Mouse (Mus musculus): ENCODE results near the gene Hapln1. TPM values are rescaled to one million over a fixed set of nuclear protein-coding genes. Genes with fewer than 3 reads are reported as not detected.
A peak's percentile ranks its signal among the peaks of the same experiment; 100 is the strongest.

Gene Hapln1
- polyA plus RNA-seq, 1 experiment from 2014 or later, result 4.5 TPM

DNA sequence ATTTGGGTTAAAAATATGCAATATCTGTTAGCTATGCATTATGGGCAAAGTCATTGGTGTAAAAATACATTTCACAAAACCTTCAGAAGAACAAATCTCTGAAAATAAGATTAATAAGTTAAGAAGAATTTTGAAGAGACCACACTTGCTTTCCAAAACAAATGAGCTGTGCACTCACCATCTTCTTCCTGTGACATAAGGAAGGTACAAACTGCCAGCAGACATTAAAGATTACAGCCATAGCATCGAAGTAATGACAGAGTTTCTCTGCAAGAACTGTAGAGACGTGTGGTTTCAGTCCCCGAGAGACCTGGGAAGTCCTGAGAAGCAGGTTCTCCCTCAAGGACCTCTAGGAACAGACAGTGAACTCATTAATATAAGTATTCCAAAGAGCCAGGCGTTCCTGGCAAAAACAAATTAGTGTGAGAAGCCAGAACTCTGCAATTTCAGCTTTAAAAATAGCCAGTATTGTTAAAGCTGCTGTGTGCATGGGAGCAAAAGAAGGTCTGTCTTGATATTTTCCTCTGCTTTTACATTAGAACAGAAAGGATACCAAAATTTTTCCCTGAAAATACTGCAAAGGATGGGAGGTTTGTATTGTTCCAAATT lies 43.6 kb downstream of the Hapln1 start:
- 58% methylated on average over 4 of the region's 4 CpGs for WGBS
- no peaks in the 10 kb centered on the region for H3K9me3 ChIP-seq (ENCODE audit: control insufficient read depth, low read length)
- no peak overlapping the region for H3K4me3 ChIP-seq (ENCODE audit: low read depth, low read length)
- no peak for ATAC-seq (replicated peaks; ENCODE audit: low FRiP score, low TSS enrichment, low read depth)
- no peaks in the 10 kb centered on the region for H3K36me3 ChIP-seq (ENCODE audit: control insufficient read depth, insufficient read depth, low read length)
- H3K4me1 ChIP-seq (replicated peaks; ENCODE audit: control insufficient read depth, insufficient read depth, low read length), result peaks cover 22% of the 10 kb centered on the region
- no peak overlapping the region for H3K4me2 ChIP-seq (ENCODE audit: low read length)
- DNase-seq (ENCODE audit: low spot score), result no peak
- H3K27me3 ChIP-seq (replicated peaks; ENCODE audit: control insufficient read depth, insufficient read depth, low read length), result no peaks in the 10 kb centered on the region
- H3K9ac ChIP-seq (ENCODE audit: low read length), result no peak overlapping the region
- no peak overlapping the region for H3K27ac ChIP-seq (ENCODE audit: low read depth)

- no peaks in the 10 kb centered on the region for H3K36me3 ChIP-seq (ENCODE audit: control insufficient read depth, insufficient read depth, low read length)
- peak overlapping the region; percentile 39 for H3K4me2 ChIP-seq (ENCODE audit: low read length)
- no peaks in the 10 kb centered on the region for H3K27me3 ChIP-seq (replicated peaks; ENCODE audit: control insufficient read depth, insufficient read depth, low read length)
- peaks cover 22% of the 10 kb centered on the region for H3K4me1 ChIP-seq (replicated peaks; ENCODE audit: control insufficient read depth, insufficient read depth, low read length)
- H3K27ac ChIP-seq (ENCODE audit: low read depth), result no peak overlapping the region
- H3K4me3 ChIP-seq (ENCODE audit: low read depth, low read length), result peak overlapping the region; percentile 17
- DNase-seq (ENCODE audit: low spot score) (no peak), ATAC-seq (replicated peaks; ENCODE audit: low FRiP score, low TSS enrichment, low read depth) (no peak)
- no peaks in the 10 kb centered on the region for H3K9me3 ChIP-seq (ENCODE audit: control insufficient read depth, low read length)
- no peak overlapping the region for H3K9ac ChIP-seq (ENCODE audit: low read length)
- 24% methylated on average over 10 of the region's 10 CpGs for WGBS
Measured at GRCm38 (mm10) chr13:89583747-89584738, 44.4 kb downstream of the Hapln1 start.

DNA sequence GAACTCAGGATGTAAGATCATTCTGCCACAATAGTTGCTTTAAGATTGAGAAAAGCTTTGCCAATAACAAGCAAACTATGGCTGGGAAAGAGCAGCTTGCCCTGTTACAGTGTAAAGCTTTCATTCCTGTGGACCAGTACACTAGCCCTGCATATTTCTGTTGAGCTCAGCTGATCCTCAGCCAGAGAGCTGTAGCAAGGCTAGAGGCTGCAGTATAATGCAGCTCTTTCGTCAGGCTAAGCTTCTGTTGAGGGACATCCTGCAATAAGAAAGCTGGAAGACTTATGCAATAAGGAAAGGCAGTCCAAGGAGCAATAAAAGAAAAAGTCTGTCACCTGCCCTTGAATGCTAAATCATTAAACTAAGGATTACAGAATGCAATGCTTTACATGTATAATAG lies 45.5 kb downstream of the Hapln1 start:
- WGBS, result 21% methylated on average over 1 of the region's 1 CpGs
- H3K9ac ChIP-seq (ENCODE audit: low read length), result no peak overlapping the region
- peak overlapping the region; percentile 39 for H3K4me2 ChIP-seq (ENCODE audit: low read length)
- H3K4me3 ChIP-seq (ENCODE audit: low read depth, low read length), result no peak overlapping the region
- H3K9me3 ChIP-seq (ENCODE audit: control insufficient read depth, low read length), result no peaks in the 10 kb centered on the region
- no peak overlapping the region for H3K27ac ChIP-seq (ENCODE audit: low read depth)
- H3K4me1 ChIP-seq (replicated peaks; ENCODE audit: control insufficient read depth, insufficient read depth, low read length), result peaks cover 22% of the 10 kb centered on the region
- no peak for ATAC-seq (replicated peaks; ENCODE audit: low FRiP score, low TSS enrichment, low read depth)
- no peaks in the 10 kb centered on the region for H3K27me3 ChIP-seq (replicated peaks; ENCODE audit: control insufficient read depth, insufficient read depth, low read length)
- H3K36me3 ChIP-seq (ENCODE audit: control insufficient read depth, insufficient read depth, low read length), result no peaks in the 10 kb centered on the region
- DNase-seq (ENCODE audit: low spot score), result no peak

DNA sequence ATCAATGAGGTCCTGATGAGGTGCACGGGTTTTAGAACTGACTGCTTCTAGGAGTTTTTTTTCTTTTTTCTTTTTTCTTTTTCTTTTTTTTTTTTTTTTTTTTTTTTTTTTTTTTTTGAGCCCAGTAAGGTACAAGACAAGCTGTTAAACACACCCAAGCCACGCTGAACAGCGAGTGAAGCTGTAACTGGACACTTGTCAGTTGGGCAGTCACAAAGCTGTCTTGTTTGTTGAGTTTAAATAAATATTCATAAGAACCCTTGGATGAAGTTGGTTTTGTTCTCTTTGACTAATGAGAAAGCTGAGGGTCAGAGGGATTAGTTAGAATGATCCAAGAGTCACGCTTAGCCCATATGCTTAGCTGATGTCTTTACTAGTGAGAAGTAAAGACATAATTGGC lies 55.5 kb downstream of the Hapln1 start:
- no peaks in the 10 kb centered on the region for H3K27me3 ChIP-seq (replicated peaks; ENCODE audit: control insufficient read depth, insufficient read depth, low read length)
- ATAC-seq (replicated peaks; ENCODE audit: low FRiP score, low TSS enrichment, low read depth), result no peak
- 84% methylated on average over 4 of the region's 4 CpGs for WGBS

DNA sequence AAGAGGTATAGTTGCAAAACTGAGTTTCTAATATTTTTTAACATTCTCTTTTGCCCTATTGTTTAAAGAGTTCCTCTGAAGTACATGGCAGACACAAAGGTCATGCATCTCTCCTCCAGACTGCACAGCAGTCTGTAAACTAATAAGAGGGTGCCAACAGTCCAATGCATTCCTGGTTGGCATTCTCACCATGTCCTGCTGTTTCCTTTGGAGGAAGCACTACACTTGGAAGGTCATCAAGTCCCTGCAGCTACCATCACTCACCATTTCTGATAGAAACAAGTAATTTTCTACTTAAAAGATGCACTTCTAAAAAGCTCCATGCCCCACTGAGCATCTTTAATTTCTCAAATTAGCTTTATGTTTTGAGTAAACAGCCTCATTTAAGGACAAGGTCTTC lies 57.8 kb downstream of the Hapln1 start:
- H3K27me3 ChIP-seq (replicated peaks; ENCODE audit: control insufficient read depth, insufficient read depth, low read length), result no peaks in the 10 kb centered on the region
- H3K36me3 ChIP-seq (ENCODE audit: control insufficient read depth, insufficient read depth, low read length), result no peaks in the 10 kb centered on the region
- DNase-seq (ENCODE audit: low spot score) (no peak), ATAC-seq (replicated peaks; ENCODE audit: low FRiP score, low TSS enrichment, low read depth) (no peak)
- no peaks in the 10 kb centered on the region for H3K4me1 ChIP-seq (replicated peaks; ENCODE audit: control insufficient read depth, insufficient read depth, low read length)
- H3K4me3 ChIP-seq (ENCODE audit: low read depth, low read length), result no peak overlapping the region
- H3K27ac ChIP-seq (ENCODE audit: low read depth), result no peak overlapping the region
- peaks cover 8% of the 10 kb centered on the region for H3K9me3 ChIP-seq (ENCODE audit: control insufficient read depth, low read length)
- no peak overlapping the region for H3K4me2 ChIP-seq (ENCODE audit: low read length)
- H3K9ac ChIP-seq (ENCODE audit: low read length), result no peak overlapping the region

More for the DNA sequence above, 55.5 kb downstream of the Hapln1 start:
- Histone ChIP-seq H3K27ac (ENCODE audit: low read depth) (no peak overlapping the region), H3K4me1 (replicated peaks; ENCODE audit: control insufficient read depth, insufficient read depth, low read length) (no peaks in the 10 kb centered on the region), H3K4me2 (ENCODE audit: low read length) (no peak overlapping the region), H3K4me3 (ENCODE audit: low read depth, low read length) (no peak overlapping the region), H3K9me3 (ENCODE audit: control insufficient read depth, low read length) (peaks cover 8% of the 10 kb centered on the region), H3K9ac (ENCODE audit: low read length) (no peak overlapping the region), H3K36me3 (ENCODE audit: control insufficient read depth, insufficient read depth, low read length) (no peaks in the 10 kb centered on the region)
- DNase-seq (ENCODE audit: low spot score), result no peak

DNA sequence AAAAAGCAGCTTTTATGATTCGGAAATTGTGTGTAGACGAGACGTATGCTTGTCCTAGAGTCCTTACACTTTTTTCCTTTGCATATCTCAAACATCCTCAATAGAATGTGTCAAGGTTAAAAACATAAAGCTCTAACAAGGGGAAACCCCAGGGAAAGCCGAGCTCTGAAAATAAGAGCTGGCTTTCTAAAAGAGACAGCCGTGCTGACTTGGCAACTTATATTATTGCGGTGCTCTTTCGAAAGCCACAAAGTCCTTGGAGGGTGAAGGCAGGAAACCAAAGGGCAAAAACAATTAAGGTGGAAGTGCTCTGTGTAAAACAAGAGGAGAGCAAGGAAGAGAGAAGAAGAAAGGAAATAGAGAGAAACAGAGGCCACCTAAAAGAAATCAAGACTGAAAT lies 60.9 kb downstream of the Hapln1 start:
- no peaks in the 10 kb centered on the region for H3K9me3 ChIP-seq (ENCODE audit: control insufficient read depth, low read length)
- H3K4me3 ChIP-seq (ENCODE audit: low read depth, low read length), result no peak overlapping the region
- H3K36me3 ChIP-seq (ENCODE audit: control insufficient read depth, insufficient read depth, low read length), result no peaks in the 10 kb centered on the region
- H3K9ac ChIP-seq (ENCODE audit: low read length), result no peak overlapping the region
- no peak overlapping the region for H3K27ac ChIP-seq (ENCODE audit: low read depth)
- no peak overlapping the region for H3K4me2 ChIP-seq (ENCODE audit: low read length)
- ATAC-seq (replicated peaks; ENCODE audit: low FRiP score, low TSS enrichment, low read depth) (no peak), DNase-seq (ENCODE audit: low spot score) (no peak)
- WGBS, result 66% methylated on average over 7 of the region's 7 CpGs
- H3K4me1 ChIP-seq (replicated peaks; ENCODE audit: control insufficient read depth, insufficient read depth, low read length), result no peaks in the 10 kb centered on the region
- no peaks in the 10 kb centered on the region for H3K27me3 ChIP-seq (replicated peaks; ENCODE audit: control insufficient read depth, insufficient read depth, low read length)

DNA sequence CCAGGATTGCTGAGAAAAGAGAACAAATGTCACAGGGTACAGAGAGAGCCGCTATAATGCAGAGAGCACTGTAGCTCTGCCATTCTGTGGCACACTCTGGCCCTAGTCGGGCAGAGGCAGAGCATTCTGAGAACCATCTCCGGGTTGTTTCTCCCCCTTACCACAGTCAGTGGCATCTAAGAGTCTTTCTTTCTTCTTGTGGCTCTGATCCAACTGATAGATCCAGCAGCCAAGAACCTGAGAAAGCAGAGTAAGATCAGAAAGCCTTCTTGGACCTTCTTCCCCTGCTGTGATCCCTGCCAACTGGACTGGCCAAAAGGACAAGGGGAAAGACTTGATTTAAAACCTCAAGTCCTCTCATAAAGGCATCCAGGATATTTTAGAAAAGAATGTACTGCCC lies 63.7 kb downstream of the Hapln1 start:
- Histone ChIP-seq H3K9ac (ENCODE audit: low read length) (no peak overlapping the region), H3K4me1 (replicated peaks; ENCODE audit: control insufficient read depth, insufficient read depth, low read length) (no peaks in the 10 kb centered on the region), H3K27ac (ENCODE audit: low read depth) (no peak overlapping the region), H3K27me3 (replicated peaks; ENCODE audit: control insufficient read depth, insufficient read depth, low read length) (no peaks in the 10 kb centered on the region), H3K4me2 (ENCODE audit: low read length) (no peak overlapping the region), H3K4me3 (ENCODE audit: low read depth, low read length) (no peak overlapping the region), H3K9me3 (ENCODE audit: control insufficient read depth, low read length) (no peaks in the 10 kb centered on the region), H3K36me3 (ENCODE audit: control insufficient read depth, insufficient read depth, low read length) (no peaks in the 10 kb centered on the region)
- DNase-seq (ENCODE audit: low spot score) (no peak), ATAC-seq (replicated peaks; ENCODE audit: low FRiP score, low TSS enrichment, low read depth) (no peak)
- 92% methylated on average over 3 of the region's 3 CpGs for WGBS

GRCm38 (mm10) chr13:89607399-89607798 lies 67.8 kb downstream of the Hapln1 start:
- H3K4me3 ChIP-seq (ENCODE audit: low read depth, low read length), result no peak overlapping the region
- H3K27me3 ChIP-seq (replicated peaks; ENCODE audit: control insufficient read depth, insufficient read depth, low read length), result no peaks in the 10 kb centered on the region
- H3K36me3 ChIP-seq (ENCODE audit: control insufficient read depth, insufficient read depth, low read length), result no peaks in the 10 kb centered on the region
- H3K4me1 ChIP-seq (replicated peaks; ENCODE audit: control insufficient read depth, insufficient read depth, low read length), result no peaks in the 10 kb centered on the region
- H3K9ac ChIP-seq (ENCODE audit: low read length), result no peak overlapping the region
- no peak overlapping the region for H3K4me2 ChIP-seq (ENCODE audit: low read length)
- no peak overlapping the region for H3K27ac ChIP-seq (ENCODE audit: low read depth)
- no peak for ATAC-seq (replicated peaks; ENCODE audit: low FRiP score, low TSS enrichment, low read depth)
- DNase-seq (ENCODE audit: low spot score), result no peak
- H3K9me3 ChIP-seq (ENCODE audit: control insufficient read depth, low read length), result no peaks in the 10 kb centered on the region
- 69% methylated on average over 3 of the region's 3 CpGs for WGBS

Measured in intestine, embryonic 14.5 days (tissue).